Mouse (Mus musculus) forebrain, postnatal 0 days (tissue): ENCODE measurements around the gene Aff3. TPM values are rescaled to one million over a fixed set of nuclear protein-coding genes. Genes with fewer than 3 reads are reported as not detected.

ENCODE experiments used
- ATAC-seq: fragments of 200-750 bp; cut with Nextera tagmentation; 2 replicates; pipeline ENCODE4 v1.8.0; 2017; ENCODE audit warnings: mild to moderate bottlenecking, moderate library complexity
- DNase-seq: peaks from one replicate; pipeline ENCODE4 v3.0.0-alpha.2; 2015
- H3K27ac ChIP-seq: fragments of 300-500 bp; sonication (generic); 2 replicates; pipeline ENCODE4 v1.5.1; 2014; ENCODE audit warnings: low read depth, mild to moderate bottlenecking, antibody characterized with exemption, low read length, moderate library complexity, mixed read lengths
- H3K27me3 ChIP-seq: fragments of 300-500 bp; sonication (generic); 2 replicates; pipeline ENCODE4 v1.6.1; 2014; ENCODE audit warnings: mild to moderate bottlenecking, low read length, mixed read lengths; ENCODE audit not compliant: insufficient read depth
- H3K36me3 ChIP-seq: fragments of 300-500 bp; sonication (generic); 2 replicates; pipeline ENCODE4 v1.6.1; 2014; ENCODE audit warnings: mild to moderate bottlenecking, moderate library complexity; ENCODE audit not compliant: insufficient read depth
- H3K4me1 ChIP-seq: fragments of 300-500 bp; sonication (generic); 2 replicates; pipeline ENCODE4 v1.6.1; 2014; ENCODE audit warnings: antibody characterized with exemption; ENCODE audit not compliant: insufficient read depth
- H3K4me2 ChIP-seq: fragments of 300-500 bp; sonication (generic); 2 replicates; pipeline ENCODE4 v1.6.1; 2014; ENCODE audit warnings: low read depth, mild to moderate bottlenecking, moderate library complexity
- H3K4me3 ChIP-seq: fragments of 300-500 bp; sonication (generic); 2 replicates; pipeline ENCODE4 v1.5.1; 2014; ENCODE audit warnings: low read depth, low read length, mixed read lengths
- H3K9ac ChIP-seq: fragments of 300-500 bp; sonication (generic); 2 replicates; pipeline ENCODE4 v1.6.1; 2014; ENCODE audit warnings: mild to moderate bottlenecking
- H3K9me3 ChIP-seq: fragments of 300-500 bp; sonication (generic); 2 replicates; pipeline ENCODE4 v1.6.1; 2016; ENCODE audit warnings: low read length
- CTCF ChIP-seq: sonication (generic); IDR thresholded peaks from 2 replicates; pipeline ENCODE4 v1.5.1; 2016; ENCODE audit warnings: antibody characterized with exemption, control low read depth, low read depth
- WGBS: fragments of 180-500 bp; shearing (Covaris S2); extraction: QIAGEN DNeasy Blood & Tissue Kit; methylation state at CpG from one replicate; pipeline ENCODE4 v1.1.7; 2014; 5-methylcytosine and 5-hydroxymethylcytosine counted together
- polyA plus RNA-seq: library from polyadenylated mRNA; unstranded; fragments of >200 nt; fragmentation: Nextera tagmentation; extraction: Ambion mirVana; gene quantifications from 2 replicates; pipeline ENCODE4 v1.2.1, GENCODE M21; 2015
- total RNA-seq: library from RNA; depleted of rRNA; stranded (reverse); fragments of >200 nt; gene quantifications from 2 replicates; pipeline ENCODE4 v1.2.3, GENCODE M21; 2014

The Aff3 gene
- total and polyA plus RNA-seq, 2 experiments from 2014 or later: 21.8 to 102 TPM

GRCm38 (mm10) chr1:38605426-38605825 is 59.3 kb downstream of the Aff3 start:
- no peak for DNase-seq
- WGBS: 88% methylated on average over 4 of the region's 4 CpGs
- Histone ChIP-seq H3K4me3 (no peak overlapping the region), H3K4me1 (peaks cover 7% of the 10 kb centered on the region), H3K27ac (no peak overlapping the region), H3K9me3 (no peaks in the 10 kb centered on the region), H3K4me2 (no peak overlapping the region), H3K36me3 (no peaks in the 10 kb centered on the region), H3K9ac (no peak overlapping the region), H3K27me3 (no peaks in the 10 kb centered on the region)
- ATAC-seq: no peak
- TF ChIP-seq CTCF: no peak

GRCm38 (mm10) chr1:38604611-38605010 is 60.1 kb downstream of the Aff3 start:
- 92% methylated on average over 7 of the region's 7 CpGs for WGBS
- no peak overlapping the region for H3K4me2 ChIP-seq
- no peak overlapping the region for H3K27ac ChIP-seq
- H3K9ac ChIP-seq: no peak overlapping the region
- H3K4me1 ChIP-seq: peaks cover 7% of the 10 kb centered on the region
- DNase-seq (no peak), ATAC-seq (no peak)
- no peaks in the 10 kb centered on the region for H3K9me3 ChIP-seq
- H3K4me3 ChIP-seq: no peak overlapping the region
- no peaks in the 10 kb centered on the region for H3K36me3 ChIP-seq
- H3K27me3 ChIP-seq: no peaks in the 10 kb centered on the region
- TF ChIP-seq CTCF: no peak

DNA sequence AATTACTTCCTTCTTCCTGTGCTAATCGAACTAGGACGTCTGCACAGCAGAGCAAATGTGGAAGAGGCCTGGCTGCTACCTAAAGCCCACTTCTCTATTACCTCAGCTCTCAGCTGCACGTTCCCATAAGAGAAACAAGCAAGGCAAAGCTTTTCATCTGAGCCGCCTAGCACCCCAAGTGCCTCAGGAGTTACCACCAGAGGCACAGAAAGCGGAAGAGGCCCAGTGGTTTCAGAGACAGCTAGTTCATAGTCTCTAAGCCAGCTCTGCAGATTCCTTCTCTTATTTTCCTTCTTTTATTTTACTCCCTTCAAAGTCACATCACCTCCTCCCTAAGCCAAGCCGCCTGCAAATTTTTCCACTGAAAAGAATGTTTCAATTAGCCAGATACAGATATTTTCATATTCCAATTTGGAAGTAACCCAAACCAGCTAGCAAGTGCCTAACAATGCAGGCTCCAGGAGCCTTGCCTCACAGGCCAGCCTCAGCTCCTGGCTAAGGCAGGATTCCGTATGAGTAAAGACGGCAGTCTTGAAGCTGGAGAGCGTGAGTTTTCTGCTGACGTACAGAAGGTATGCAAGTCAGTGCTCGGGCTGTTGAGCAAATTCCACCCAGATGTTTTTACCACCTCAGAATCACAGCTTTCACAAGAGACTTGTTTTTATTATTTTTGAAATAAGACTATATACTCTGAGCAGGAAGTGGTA is 62.8 kb downstream of the Aff3 start:
- H3K27ac ChIP-seq: 0 out of 2 replicates have a peak overlapping the region, but pooled peaks have one; percentile 15
- no peak overlapping the region for H3K9ac ChIP-seq
- DNase-seq: no peak
- no peak for TF ChIP-seq CTCF
- H3K36me3 ChIP-seq: no peaks in the 10 kb centered on the region
- ATAC-seq: no peak
- no peak overlapping the region for H3K4me3 ChIP-seq
- no peaks in the 10 kb centered on the region for H3K27me3 ChIP-seq
- no peaks in the 10 kb centered on the region for H3K9me3 ChIP-seq
- 58% methylated on average over 11 of the region's 11 CpGs for WGBS
- no peak overlapping the region for H3K4me2 ChIP-seq
- H3K4me1 ChIP-seq: peaks cover 6% of the 10 kb centered on the region

DNA sequence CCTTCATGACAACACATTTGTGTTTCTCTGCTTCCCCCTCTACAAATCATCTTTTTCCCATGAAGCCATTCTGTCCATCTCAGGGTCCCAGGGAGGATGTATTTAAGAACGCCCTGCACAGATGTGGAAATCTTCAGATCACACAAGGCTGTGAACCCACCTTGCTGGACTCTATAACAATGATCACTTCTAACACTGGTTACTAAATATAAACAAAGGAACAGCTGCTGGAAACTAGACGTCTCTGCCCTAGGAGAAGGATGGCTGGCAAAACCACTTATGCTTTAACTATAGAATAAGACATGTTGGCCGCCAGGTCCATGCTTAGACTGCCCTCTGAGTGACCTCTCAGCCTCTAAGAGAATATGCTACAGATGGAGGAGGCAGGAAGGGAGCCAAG is 69.4 kb downstream of the Aff3 start:
- Histone ChIP-seq H3K4me2 (no peak overlapping the region), H3K9ac (no peak overlapping the region), H3K4me3 (no peak overlapping the region), H3K36me3 (no peaks in the 10 kb centered on the region), H3K9me3 (no peaks in the 10 kb centered on the region), H3K4me1 (peaks cover 10% of the 10 kb centered on the region; the same call in 1 of the 2 replicates), H3K27ac (no peak overlapping the region), H3K27me3 (no peaks in the 10 kb centered on the region)
- 70% methylated on average over 3 of the region's 3 CpGs for WGBS
- no peak for TF ChIP-seq CTCF
- DNase-seq (no peak), ATAC-seq (no peak)

DNA sequence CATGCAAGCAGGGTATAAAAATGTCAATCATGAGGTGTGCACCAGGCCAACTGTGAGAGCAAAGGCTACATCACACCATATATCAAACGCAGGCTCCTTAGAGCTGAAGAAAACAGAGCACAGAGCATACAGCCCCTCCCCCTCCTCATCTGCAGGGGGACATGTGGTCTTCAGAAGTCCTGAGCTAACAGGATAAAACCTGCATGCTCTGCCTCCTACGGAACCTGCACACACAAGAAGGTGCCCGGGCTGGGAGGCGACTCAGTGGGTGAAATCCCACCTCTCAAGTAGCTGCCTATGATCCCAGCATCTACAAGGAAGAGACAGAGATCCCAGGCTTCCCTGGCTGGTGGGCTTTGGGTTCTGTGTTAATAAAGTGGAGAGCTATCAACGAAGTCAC is 70.0 kb downstream of the Aff3 start:
- Histone ChIP-seq H3K9me3 (no peaks in the 10 kb centered on the region), H3K4me2 (no peak overlapping the region), H3K27me3 (no peaks in the 10 kb centered on the region), H3K27ac (no peak overlapping the region), H3K9ac (no peak overlapping the region), H3K36me3 (no peaks in the 10 kb centered on the region), H3K4me1 (peaks cover 10% of the 10 kb centered on the region; the same call in 1 of the 2 replicates), H3K4me3 (no peak overlapping the region)
- no peak for DNase-seq
- no peak for TF ChIP-seq CTCF
- WGBS: 69% methylated on average over 5 of the region's 5 CpGs
- ATAC-seq: no peak

DNA sequence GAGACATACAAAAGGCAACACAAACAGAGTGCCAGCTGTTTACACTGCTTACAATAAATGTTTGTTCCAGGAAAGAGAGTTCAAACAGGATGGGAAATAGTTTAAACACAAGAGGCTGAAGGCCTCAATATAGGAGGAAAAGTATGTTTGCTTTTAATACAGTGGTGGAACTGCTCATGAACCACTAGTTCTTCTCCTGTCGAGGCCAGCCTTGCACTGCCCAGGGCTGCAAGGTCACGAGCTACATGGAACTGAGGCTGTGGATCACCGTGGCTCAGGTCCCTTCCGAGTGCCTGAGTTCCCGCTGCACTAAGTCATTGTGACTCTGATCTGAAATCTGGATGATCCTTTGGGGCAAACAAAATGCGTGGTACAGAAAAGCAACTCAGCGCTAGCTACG is 73.6 kb downstream of the Aff3 start:
- Histone ChIP-seq H3K4me3 (no peak overlapping the region), H3K9ac (no peak overlapping the region), H3K27ac (no peak overlapping the region), H3K9me3 (no peaks in the 10 kb centered on the region), H3K4me1 (peaks cover 10% of the 10 kb centered on the region; the same call in 1 of the 2 replicates), H3K36me3 (no peaks in the 10 kb centered on the region), H3K4me2 (no peak overlapping the region), H3K27me3 (no peaks in the 10 kb centered on the region)
- ATAC-seq (no peak), DNase-seq (no peak)
- WGBS: 81% methylated on average over 8 of the region's 8 CpGs
- no peak for TF ChIP-seq CTCF

- Histone ChIP-seq H3K9ac (no peak overlapping the region), H3K4me2 (no peak overlapping the region), H3K27ac (no peak overlapping the region), H3K27me3 (no peaks in the 10 kb centered on the region), H3K4me1 (peaks cover 5% of the 10 kb centered on the region; the same call in 1 of the 2 replicates), H3K36me3 (no peaks in the 10 kb centered on the region), H3K4me3 (no peak overlapping the region), H3K9me3 (no peaks in the 10 kb centered on the region)
- 62% methylated on average over 6 of the region's 6 CpGs for WGBS
- DNase-seq: no peak
- no peak for TF ChIP-seq CTCF
- no peak for ATAC-seq
Observed at GRCm38 (mm10) chr1:38588741-38589140, 76.0 kb downstream of the Aff3 start.
